Mouse (Mus musculus) heart, embryonic 10.5 days (tissue): ENCODE results near the gene Map3k13. TPM values are rescaled to one million over a fixed set of nuclear protein-coding genes. Genes with fewer than 3 reads are reported as not detected.

Experiments used
- polyA plus RNA-seq: library from polyadenylated mRNA; unstranded; fragments of >200 nt; fragmentation: Nextera tagmentation; extraction: Ambion mirVana; gene quantifications from 2 replicates; pipeline ENCODE4 v1.2.1, GENCODE M21; 2016

The Map3k13 gene
- polyA plus RNA-seq, 1 experiment from 2014 or later: 0.48 TPM

Other genes starting within 250 kb of the Map3k13 start
- 14.5 and 19.7 TPM in 2 replicates for gene 2510009E07Rik, start 99.7 kb upstream of the Map3k13 start, polyA plus RNA-seq
- gene Ehhadh, start 6.5 kb upstream of the Map3k13 start, polyA plus RNA-seq: 2.3 and 3.5 TPM in 2 replicates
- 35.2 and 37.1 TPM in 2 replicates for gene Tmem41a, start 153.2 kb downstream of the Map3k13 start, polyA plus RNA-seq
- gene Liph, start 201.3 kb downstream of the Map3k13 start, polyA plus RNA-seq: 0.54 and 0.55 TPM in 2 replicates
- gene Senp2, start 215.1 kb downstream of the Map3k13 start, polyA plus RNA-seq: 41.2 and 50.2 TPM in 2 replicates